Mouse (Mus musculus) erythroblast, adult 5-6 weeks (primary cell): ENCODE measurements around the gene Il4i1. TPM values are rescaled to one million over a fixed set of nuclear protein-coding genes. Genes with fewer than 3 reads are reported as not detected.

Experiments
- ATAC-seq: replicated peaks from 2 replicates; pipeline ENCODE4 v1.8.0; 2016; ENCODE audit warnings: moderate number of reproducible peaks, mild to moderate bottlenecking, moderate TSS enrichment, inconsistent platforms; ENCODE audit not compliant: poor library complexity, low FRiP score, severe bottlenecking
- total RNA-seq, 2 experiments: library from RNA; stranded (forward) in 1 of 2; stranded (reverse) in 1 of 2; fragments of 150-400 nt in 1 of 2; fragments of 200-764, 138-1000 nt in 1 of 2; gene quantifications; 2 replicates each; pipeline versions ENCODE4 v1.2.3 to v1.2.4; 2015 to 2017; ENCODE audit warnings: low replicate concordance in 2 of 2

Gene Il4i1
- total RNA-seq, 2 experiments from 2014 or later = 0.09 TPM; not detected in 1

- ATAC-seq = no peak
Observed at GRCm38 (mm10) chr7:44886964-44887363, 70.8 kb downstream of the Il4i1 start.

DNA sequence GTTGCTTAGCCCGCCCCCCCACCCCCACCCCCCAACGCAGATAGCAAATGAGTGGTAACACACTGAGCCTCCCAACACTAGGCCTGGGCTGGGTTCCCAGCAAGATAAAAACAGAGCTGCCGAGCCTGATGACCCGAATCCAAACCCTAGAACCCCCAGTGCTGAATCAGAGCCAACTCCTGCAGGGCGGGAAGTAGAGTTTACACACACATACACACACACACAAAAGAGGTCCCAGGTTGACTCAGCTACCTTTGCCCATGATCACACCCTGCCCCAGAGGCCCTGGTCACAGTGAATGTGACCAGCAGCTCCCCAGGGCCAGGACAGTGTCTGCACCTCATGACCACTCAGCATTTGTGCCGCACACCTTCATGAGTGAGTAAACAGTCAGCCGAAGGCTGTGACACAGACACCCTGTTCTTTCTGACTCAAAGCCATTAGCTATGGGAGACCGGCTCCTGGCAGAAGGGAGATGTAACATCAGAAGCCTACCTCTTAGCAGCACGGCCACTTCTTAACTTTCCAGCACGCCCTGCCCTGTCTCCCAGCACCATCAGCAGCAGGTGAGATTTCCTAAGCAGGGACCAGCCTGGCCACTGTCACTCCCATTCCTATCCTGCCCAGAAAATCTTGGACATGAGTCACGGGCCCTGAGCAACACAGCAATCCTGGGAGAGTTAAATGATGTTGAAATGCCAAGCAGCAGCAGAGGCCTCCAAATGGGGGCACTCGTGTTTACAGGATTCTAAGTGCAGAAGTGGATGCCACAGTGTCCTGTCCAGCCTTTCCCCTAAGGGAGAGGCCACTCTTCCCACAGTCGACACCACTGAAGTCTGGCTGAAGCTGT, 72.3 kb downstream of the Il4i1 start:
- no peak for ATAC-seq

- no peak for ATAC-seq
Observed at GRCm38 (mm10) chr7:44890180-44890579, 74.0 kb downstream of the Il4i1 start.

Other genes with a start within 250 kb of the Il4i1 start
- gene Napsa, start 244.0 kb upstream of the Il4i1 start, total RNA-seq (2015; ENCODE audit: low replicate concordance) = 66.9 TPM in 2 replicates
- 18.0 and 26.1 TPM in 2 replicates for gene Napsa, start 244.0 kb upstream of the Il4i1 start, total RNA-seq (2017; ENCODE audit: low replicate concordance)
- gene Kcnc3, start 225.7 kb upstream of the Il4i1 start, total RNA-seq (2015; ENCODE audit: low replicate concordance) = not detected in 2 replicates
- 0.42 TPM in 1 of 2 replicates, not detected in the other for gene Kcnc3, start 225.7 kb upstream of the Il4i1 start, total RNA-seq (2017; ENCODE audit: low replicate concordance)
- not detected in 2 replicates for gene Myh14, start 145.5 kb upstream of the Il4i1 start, total RNA-seq (2015; ENCODE audit: low replicate concordance)
- not detected in 2 replicates for gene Myh14, start 145.5 kb upstream of the Il4i1 start, total RNA-seq (2017; ENCODE audit: low replicate concordance)
- gene Izumo2, start 107.6 kb upstream of the Il4i1 start, total RNA-seq (2015; ENCODE audit: low replicate concordance) = not detected in 2 replicates
- not detected in 2 replicates for gene Izumo2, start 107.6 kb upstream of the Il4i1 start, total RNA-seq (2017; ENCODE audit: low replicate concordance)
- 21.5 and 24.0 TPM in 2 replicates for gene Vrk3, start 68.0 kb upstream of the Il4i1 start, total RNA-seq (2015; ENCODE audit: low replicate concordance)
- gene Vrk3, start 68.0 kb upstream of the Il4i1 start, total RNA-seq (2017; ENCODE audit: low replicate concordance) = 11.3 and 22.7 TPM in 2 replicates
- gene Zfp473, start 65.3 kb upstream of the Il4i1 start, total RNA-seq (2015; ENCODE audit: low replicate concordance) = 0.58 TPM in 1 of 2 replicates, not detected in the other
- 0.14 and 0.60 TPM in 2 replicates for gene Zfp473, start 65.3 kb upstream of the Il4i1 start, total RNA-seq (2017; ENCODE audit: low replicate concordance)
- 10.4 and 14.4 TPM in 2 replicates for gene Nup62, start 299 bp upstream of the Il4i1 start, total RNA-seq (2015; ENCODE audit: low replicate concordance)
- 21.7 and 21.9 TPM in 2 replicates for gene Nup62, start 299 bp upstream of the Il4i1 start, total RNA-seq (2017; ENCODE audit: low replicate concordance)
- 1.3 and 1.9 TPM in 2 replicates for gene Atf5, start 271 bp downstream of the Il4i1 start, total RNA-seq (2015; ENCODE audit: low replicate concordance)
- gene Atf5, start 271 bp downstream of the Il4i1 start, total RNA-seq (2017; ENCODE audit: low replicate concordance) = 2.1 and 2.5 TPM in 2 replicates
- 6.5 and 7.1 TPM in 2 replicates for gene Akt1s1, start 32.6 kb downstream of the Il4i1 start, total RNA-seq (2015; ENCODE audit: low replicate concordance)
- gene Akt1s1, start 32.6 kb downstream of the Il4i1 start, total RNA-seq (2017; ENCODE audit: low replicate concordance) = 19.7 and 43.3 TPM in 2 replicates
- 15.8 and 21.3 TPM in 2 replicates for gene Tbc1d17, start 32.7 kb downstream of the Il4i1 start, total RNA-seq (2015; ENCODE audit: low replicate concordance)
- 33.6 and 77.5 TPM in 2 replicates for gene Tbc1d17, start 32.7 kb downstream of the Il4i1 start, total RNA-seq (2017; ENCODE audit: low replicate concordance)
- 17.3 and 43.3 TPM in 2 replicates for gene Pnkp, start 40.8 kb downstream of the Il4i1 start, total RNA-seq (2015; ENCODE audit: low replicate concordance)
- gene Pnkp, start 40.8 kb downstream of the Il4i1 start, total RNA-seq (2017; ENCODE audit: low replicate concordance) = 26.8 and 32.5 TPM in 2 replicates
- gene Ptov1, start 53.4 kb downstream of the Il4i1 start, total RNA-seq (2015; ENCODE audit: low replicate concordance) = 6.9 and 8.1 TPM in 2 replicates
- gene Ptov1, start 53.4 kb downstream of the Il4i1 start, total RNA-seq (2017; ENCODE audit: low replicate concordance) = 8.8 and 12.1 TPM in 2 replicates
- gene Med25, start 76.3 kb downstream of the Il4i1 start, total RNA-seq (2015; ENCODE audit: low replicate concordance) = 6.5 and 8.4 TPM in 2 replicates
- gene Med25, start 76.3 kb downstream of the Il4i1 start, total RNA-seq (2017; ENCODE audit: low replicate concordance) = 3.2 and 5.3 TPM in 2 replicates
- 1.3 TPM in 1 of 2 replicates, not detected in the other for gene Fuz, start 79.7 kb downstream of the Il4i1 start, total RNA-seq (2015; ENCODE audit: low replicate concordance)
- 2.2 and 4.3 TPM in 2 replicates for gene Fuz, start 79.7 kb downstream of the Il4i1 start, total RNA-seq (2017; ENCODE audit: low replicate concordance)
- gene Ap2a1, start 113.1 kb downstream of the Il4i1 start, total RNA-seq (2015; ENCODE audit: low replicate concordance) = 29.4 and 43.1 TPM in 2 replicates
- 27.5 and 36.0 TPM in 2 replicates for gene Ap2a1, start 113.1 kb downstream of the Il4i1 start, total RNA-seq (2017; ENCODE audit: low replicate concordance)
- gene Tsks, start 126.8 kb downstream of the Il4i1 start, total RNA-seq (2015; ENCODE audit: low replicate concordance) = not detected in 2 replicates
- gene Tsks, start 126.8 kb downstream of the Il4i1 start, total RNA-seq (2017; ENCODE audit: low replicate concordance) = not detected in 2 replicates
- 0.19 and 1.5 TPM in 2 replicates for gene Cpt1c, start 158.5 kb downstream of the Il4i1 start, total RNA-seq (2015; ENCODE audit: low replicate concordance)
- 0.28 and 0.51 TPM in 2 replicates for gene Cpt1c, start 158.5 kb downstream of the Il4i1 start, total RNA-seq (2017; ENCODE audit: low replicate concordance)
- 21.7 and 73.4 TPM in 2 replicates for gene Prmt1, start 170.2 kb downstream of the Il4i1 start, total RNA-seq (2015; ENCODE audit: low replicate concordance)
- 9.2 and 30.6 TPM in 2 replicates for gene Prmt1, start 170.2 kb downstream of the Il4i1 start, total RNA-seq (2017; ENCODE audit: low replicate concordance)
- gene Irf3, start 181.3 kb downstream of the Il4i1 start, total RNA-seq (2015; ENCODE audit: low replicate concordance) = 15.5 and 24.2 TPM in 2 replicates
- gene Irf3, start 181.3 kb downstream of the Il4i1 start, total RNA-seq (2017; ENCODE audit: low replicate concordance) = 17.0 and 34.1 TPM in 2 replicates
- 2.9 and 9.6 TPM in 2 replicates for gene Bcl2l12, start 182.3 kb downstream of the Il4i1 start, total RNA-seq (2015; ENCODE audit: low replicate concordance)
- gene Bcl2l12, start 182.3 kb downstream of the Il4i1 start, total RNA-seq (2017; ENCODE audit: low replicate concordance) = 1.3 and 2.5 TPM in 2 replicates
- 7.9 and 10.7 TPM in 2 replicates for gene Scaf1, start 200.0 kb downstream of the Il4i1 start, total RNA-seq (2015; ENCODE audit: low replicate concordance)
- 9.8 and 10.0 TPM in 2 replicates for gene Scaf1, start 200.0 kb downstream of the Il4i1 start, total RNA-seq (2017; ENCODE audit: low replicate concordance)
- gene Rras, start 201.6 kb downstream of the Il4i1 start, total RNA-seq (2015; ENCODE audit: low replicate concordance) = 7.5 and 10.8 TPM in 2 replicates
- gene Rras, start 201.6 kb downstream of the Il4i1 start, total RNA-seq (2017; ENCODE audit: low replicate concordance) = 0.60 TPM in 1 of 2 replicates, not detected in the other
- 3.3 and 6.1 TPM in 2 replicates for gene Prr12, start 236.5 kb downstream of the Il4i1 start, total RNA-seq (2015; ENCODE audit: low replicate concordance)
- gene Prr12, start 236.5 kb downstream of the Il4i1 start, total RNA-seq (2017; ENCODE audit: low replicate concordance) = 0.60 and 0.70 TPM in 2 replicates
- gene Nosip, start 246.0 kb downstream of the Il4i1 start, total RNA-seq (2015; ENCODE audit: low replicate concordance) = 10.4 and 20.7 TPM in 2 replicates
- 15.5 and 22.2 TPM in 2 replicates for gene Nosip, start 246.0 kb downstream of the Il4i1 start, total RNA-seq (2017; ENCODE audit: low replicate concordance)
- 1.3 and 5.2 TPM in 2 replicates for gene Prrg2, start 246.3 kb downstream of the Il4i1 start, total RNA-seq (2015; ENCODE audit: low replicate concordance)
- gene Prrg2, start 246.3 kb downstream of the Il4i1 start, total RNA-seq (2017; ENCODE audit: low replicate concordance) = 0.34 and 7.0 TPM in 2 replicates